ENCODE assay signal across 10 mouse cellular contexts in genomic region chr4:151334951-151335742, GRCm38 (mm10).
DNase-seq lines count a peak whose midpoint lies in the region; ATAC-seq and TF ChIP-seq lines count a peak whose summit lies in the region.
"Had no signal": no experiment of that assay in that cellular context is flagged by ENCODE, and none has a peak within 500 bp of the region (broad histone marks: within the 10 kb centered on the region; RNA-seq: fewer than 3 reads in every experiment).

No protein-coding gene starts in this region.

- peak; percentile 99 for TF ChIP-seq CTCF in testis, adult 2 months (IDR thresholded peaks at IDR 0.05; ENCODE audit: control insufficient read depth, insufficient read depth, insufficient replicate concordance, low read depth, low read length)

- no peak for ATAC-seq in forebrain, embryonic 16.5 days
- ATAC-seq in kidney, embryonic 14.5 days (ENCODE audit: low FRiP score, low TSS enrichment), result 0 out of 2 replicates have a peak, but pooled peaks have one; percentile 28

- no peak overlapping the region for H3K9ac ChIP-seq in forebrain, embryonic 16.5 days (replicated peaks; ENCODE audit: low read depth, low read length)
- H3K9ac ChIP-seq in kidney, embryonic 14.5 days (ENCODE audit: low read depth, low read length), result no peak overlapping the region
- H3K9ac ChIP-seq: heart, embryonic 13.5 days had no signal

- H3K9me3 ChIP-seq in forebrain, embryonic 10.5 days, result no peaks in the 10 kb centered on the region
- no peaks in the 10 kb centered on the region for H3K9me3 ChIP-seq in forebrain, embryonic 16.5 days (ENCODE audit: control insufficient read depth, low read length)
- H3K9me3 ChIP-seq in kidney, embryonic 14.5 days (ENCODE audit: control insufficient read depth, low read length), result no peaks in the 10 kb centered on the region
- H3K9me3 ChIP-seq: heart, embryonic 13.5 days had no signal

- no peaks in the 10 kb centered on the region for H3K36me3 ChIP-seq in forebrain, embryonic 10.5 days (replicated peaks)
- no peaks in the 10 kb centered on the region for H3K36me3 ChIP-seq in forebrain, embryonic 16.5 days (ENCODE audit: control insufficient read depth, insufficient read depth)
- no peaks in the 10 kb centered on the region for H3K36me3 ChIP-seq in kidney, embryonic 14.5 days (ENCODE audit: control insufficient read depth, insufficient read depth, low read length)
- no peaks in the 10 kb centered on the region for H3K36me3 ChIP-seq in testis, adult 2 months (ENCODE audit: control insufficient read depth, insufficient read depth, low read length)
- H3K36me3 ChIP-seq: heart, embryonic 13.5 days had no signal

- H3K27ac ChIP-seq in forebrain, embryonic 10.5 days, result no peak overlapping the region
- no peak overlapping the region for H3K27ac ChIP-seq in forebrain, embryonic 16.5 days (ENCODE audit: low read length)
- no peak overlapping the region for H3K27ac ChIP-seq in kidney, embryonic 14.5 days (ENCODE audit: low read depth, low read length)
- no peak overlapping the region for H3K27ac ChIP-seq in testis, adult 2 months (ENCODE audit: control insufficient read depth, insufficient read depth, low read depth, low read length)
- H3K27ac ChIP-seq: heart, embryonic 13.5 days had no signal

- whole genome bisulfite sequencing in forebrain, embryonic 10.5 days, result 49% methylated on average over 23 of the region's 23 CpGs
- 45% methylated on average over 23 of the region's 23 CpGs for WGBS in forebrain, embryonic 16.5 days
- 42% methylated on average over 23 of the region's 23 CpGs for WGBS in kidney, embryonic 14.5 days

- TF ChIP-seq POLR2A in testis, adult 2 months (IDR thresholded peaks at IDR 0.05; ENCODE audit: control insufficient read depth, low read depth, low read length), result no peak

- peaks cover 20% of the 10 kb centered on the region for H3K4me1 ChIP-seq in forebrain, embryonic 10.5 days
- H3K4me1 ChIP-seq in forebrain, embryonic 16.5 days (replicated peaks; ENCODE audit: control insufficient read depth, insufficient read depth, low read length), result peaks cover 2% of the 10 kb centered on the region; the same call in 1 of the 2 replicates
- H3K4me1 ChIP-seq in kidney, embryonic 14.5 days (ENCODE audit: control insufficient read depth, insufficient read depth, low read length), result 0 out of 2 replicates have a peak, but pooled peaks cover 4% of the 10 kb centered on the region
- H3K4me1 ChIP-seq in testis, adult 2 months (ENCODE audit: control insufficient read depth, insufficient read depth, low read length), result peaks cover 7% of the 10 kb centered on the region; the same call in 1 of the 2 replicates

- H3K4me3 ChIP-seq in forebrain, embryonic 10.5 days, result no peak overlapping the region
- H3K4me3 ChIP-seq in forebrain, embryonic 16.5 days (replicated peaks; ENCODE audit: low read length), result no peak overlapping the region
- no peak overlapping the region for H3K4me3 ChIP-seq in kidney, embryonic 14.5 days (ENCODE audit: low read length)
- H3K4me3 ChIP-seq in testis, adult 2 months (ENCODE audit: control insufficient read depth, low read depth, low read length), result no peak overlapping the region; the same call in 1 of the 2 replicates
- H3K4me3 ChIP-seq: heart, embryonic 13.5 days had no signal

- peaks cover 4% of the 10 kb centered on the region; the same call in 1 of the 2 replicates for H3K27me3 ChIP-seq in forebrain, embryonic 10.5 days (ENCODE audit: poor library complexity, severe bottlenecking)
- no peaks in the 10 kb centered on the region; the same call in 1 of the 2 replicates for H3K27me3 ChIP-seq in forebrain, embryonic 16.5 days (replicated peaks; ENCODE audit: control insufficient read depth, insufficient read depth, low read length)
- H3K27me3 ChIP-seq in kidney, embryonic 14.5 days (ENCODE audit: control insufficient read depth, insufficient read depth, low read length), result no peaks in the 10 kb centered on the region
- no peaks in the 10 kb centered on the region for H3K27me3 ChIP-seq in testis, adult 2 months (ENCODE audit: control insufficient read depth, insufficient read depth, low read length)
- H3K27me3 ChIP-seq: CH12.LX had no signal

- no peak overlapping the region for H3K4me2 ChIP-seq in forebrain, embryonic 16.5 days (ENCODE audit: low read length)
- no peak overlapping the region for H3K4me2 ChIP-seq in kidney, embryonic 14.5 days (replicated peaks; ENCODE audit: low read depth, low read length)
- H3K4me2 ChIP-seq: heart, embryonic 13.5 days had no signal

- peak; percentile 64 for DNase-seq in forebrain, embryonic 10.5 days (ENCODE audit: extremely low spot score, low spot score)
- DNase-seq in ovary, postnatal 10 days (ENCODE audit: low spot score), result peak; percentile 17
- no peak for DNase-seq in ovary, adult 18-20 months (ENCODE audit: low spot score)
- peak; percentile 63 to 69 for DNase-seq in cerebellum, postnatal 36 days
- peak; percentile 35 to 44 for DNase-seq in lung, postnatal 4 days
